Mouse (Mus musculus) T-helper 2 cell (primary cell): Measurements from ENCODE around the gene Mgat2.

Experiments
- in situ Hi-C: fragments of 300-600 bp; cut with MboI, MseI; formaldehyde crosslinking; loops from one replicate; pipeline ENCODE4 v1.15.1; 2025; ENCODE audit warnings: high pct_unique_total_duplicates

Gene Mgat2

DNA sequence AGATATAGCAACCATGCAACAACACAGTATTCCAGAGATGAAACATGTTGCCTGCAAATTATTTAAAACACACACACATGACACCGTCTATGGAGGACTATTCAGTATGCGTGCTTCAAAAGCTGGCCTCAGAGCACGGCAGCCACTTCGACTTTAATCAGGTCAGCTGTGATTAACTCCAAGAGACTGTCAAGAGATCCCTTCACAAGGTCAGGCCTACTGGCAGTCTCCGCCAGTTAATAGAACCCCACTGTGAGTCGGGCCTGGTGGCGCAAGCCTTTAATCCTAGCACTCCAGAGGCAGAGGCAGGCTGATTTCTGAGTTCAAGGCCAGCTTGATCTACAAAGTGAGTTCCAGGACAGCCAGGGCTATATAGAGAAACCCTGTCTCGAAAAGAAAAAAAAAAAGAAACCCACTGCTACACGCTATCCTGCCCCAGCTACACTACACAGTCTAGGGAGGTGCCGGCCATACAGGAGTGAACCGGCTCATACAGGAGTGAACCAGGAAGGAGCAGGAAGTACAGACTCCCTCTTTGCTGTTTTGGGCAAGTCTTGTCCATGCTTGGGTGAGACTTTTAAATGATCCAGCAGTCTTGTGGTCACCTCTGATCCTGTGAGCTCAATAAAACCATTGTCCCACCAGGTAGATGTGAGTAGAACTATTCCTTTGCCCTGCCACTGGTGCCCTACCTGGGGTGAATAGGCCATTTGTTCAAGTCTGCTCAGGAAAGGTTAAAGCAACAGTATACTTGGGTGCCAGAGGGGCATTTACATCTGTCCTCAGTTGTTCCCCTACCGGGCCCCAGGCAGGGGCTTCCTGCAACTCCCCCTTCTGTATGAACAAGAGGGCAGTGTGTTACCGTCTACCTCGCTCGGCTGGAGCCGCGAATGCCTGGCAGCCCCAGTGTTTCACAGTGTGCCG is 26.4 kb downstream of the Mgat2 start:
- in situ Hi-C loops, result loop anchor here (5.0 kb wide), 1 partner anchor 487 kb away; no protein-coding TSS in a partner anchor

DNA sequence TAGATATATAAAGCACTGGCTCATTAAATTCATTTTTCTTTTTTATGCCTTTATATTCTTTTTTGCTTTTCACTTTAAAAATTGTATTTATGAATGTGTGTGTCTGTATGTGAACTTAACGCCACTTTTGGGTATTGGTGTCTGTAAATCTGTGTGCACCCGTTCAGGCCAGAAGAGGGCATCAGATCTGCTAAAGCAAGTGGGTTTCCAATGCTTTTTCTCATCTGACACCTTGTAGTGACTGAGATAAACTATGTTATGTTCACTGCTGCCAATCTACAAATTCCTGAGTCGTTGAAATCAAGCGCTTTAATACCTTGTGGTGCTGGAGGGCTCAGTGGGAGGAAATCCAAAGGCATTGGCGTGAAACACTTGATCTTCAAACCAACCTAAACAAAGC is 27.1 kb downstream of the Mgat2 start:
- in situ Hi-C loops, result loop anchor here (5.0 kb wide), 1 partner anchor 486 kb away; no protein-coding TSS in a partner anchor

DNA sequence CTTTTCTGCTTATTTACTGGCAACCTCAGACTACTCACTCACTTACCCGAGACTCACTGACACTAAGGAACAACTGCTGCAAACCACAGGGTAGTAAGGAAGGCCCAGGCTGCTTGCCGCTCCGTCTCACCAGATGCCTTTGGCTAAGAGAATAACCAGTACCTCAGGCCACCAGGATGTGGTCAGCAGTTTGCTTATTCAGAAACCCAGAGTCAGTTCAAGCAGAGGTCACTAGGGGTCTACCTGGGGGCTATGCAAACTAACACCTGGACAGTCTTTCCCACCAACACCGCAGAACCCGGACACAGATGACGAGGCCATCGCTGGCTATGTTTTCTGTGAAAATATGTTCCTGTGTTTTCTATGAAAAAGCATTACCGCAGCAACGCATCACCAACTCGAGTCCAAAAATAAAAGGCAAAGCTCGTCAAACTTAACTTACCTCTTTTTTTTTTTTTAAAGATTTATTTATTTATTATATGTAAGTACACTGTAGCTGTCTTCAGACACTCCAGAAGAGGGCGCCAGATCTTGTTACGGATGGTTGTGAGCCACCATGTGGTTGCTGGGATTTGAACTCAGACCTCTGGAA is 29.3 kb downstream of the Mgat2 start:
- in situ Hi-C loops, result loop anchor here (5.0 kb wide), 1 partner anchor 484 kb away; no protein-coding TSS in a partner anchor

DNA sequence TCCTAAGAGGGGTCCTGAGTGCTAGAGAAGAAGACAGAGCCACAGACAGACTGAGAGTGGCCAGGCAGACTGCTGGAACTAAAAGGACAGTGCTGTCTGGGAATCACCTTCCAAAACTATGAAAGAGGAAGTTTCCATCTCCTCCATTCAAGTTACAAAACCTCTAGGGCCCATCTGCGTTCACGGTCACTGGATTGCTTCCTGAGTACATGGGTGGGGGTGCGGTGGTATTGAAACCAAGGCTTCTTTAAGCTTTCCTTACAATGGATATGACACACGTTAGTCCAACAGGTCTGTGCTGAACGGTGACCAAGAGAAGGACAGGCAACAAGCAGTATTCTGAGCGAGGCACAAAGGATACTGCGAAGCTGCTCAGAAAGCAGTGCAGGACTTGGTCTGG is 30.4 kb downstream of the Mgat2 start:
- in situ Hi-C loops, result loop anchor here (5.0 kb wide), 1 partner anchor 483 kb away; no protein-coding TSS in a partner anchor

DNA sequence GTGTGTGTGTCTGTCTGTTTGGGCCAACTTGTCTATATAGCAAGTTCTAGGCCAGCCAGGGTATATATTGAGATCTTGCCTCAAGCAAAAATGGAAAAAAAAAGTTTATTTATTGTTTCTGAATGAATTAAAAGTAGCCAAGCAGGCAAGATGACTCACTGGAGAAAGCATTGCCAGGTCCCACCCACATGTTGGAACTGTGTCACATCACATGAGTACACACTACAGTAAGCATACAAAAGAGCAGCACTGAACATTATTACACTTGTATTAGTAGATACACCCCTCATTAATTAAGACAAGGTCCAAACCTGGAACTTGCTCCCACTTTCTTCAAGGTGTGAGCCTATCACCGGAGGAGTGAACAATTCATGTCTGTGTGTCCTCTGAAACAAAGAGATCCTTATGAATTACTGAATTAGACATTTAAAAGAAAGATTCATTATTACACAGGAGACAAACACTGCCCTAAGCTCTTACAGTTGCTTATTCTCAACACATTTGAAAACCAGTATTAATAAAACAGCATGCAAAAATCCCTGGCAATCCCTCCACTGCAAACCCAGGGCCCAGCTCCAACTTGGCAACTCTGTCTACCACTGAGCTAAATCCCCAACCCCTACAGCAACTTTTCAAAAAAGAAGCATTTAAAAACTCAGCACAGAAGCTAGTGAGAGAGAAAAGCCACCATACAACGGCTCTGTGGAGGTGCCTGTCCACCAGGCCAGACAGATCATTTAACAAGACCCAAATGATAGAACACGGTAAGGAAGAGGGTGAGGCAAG is 31.2 kb downstream of the Mgat2 start:
- in situ Hi-C loops, result loop anchor here (5.0 kb wide), 3 partner anchors 122 to 482 kb away; no protein-coding TSS in a partner anchor

DNA sequence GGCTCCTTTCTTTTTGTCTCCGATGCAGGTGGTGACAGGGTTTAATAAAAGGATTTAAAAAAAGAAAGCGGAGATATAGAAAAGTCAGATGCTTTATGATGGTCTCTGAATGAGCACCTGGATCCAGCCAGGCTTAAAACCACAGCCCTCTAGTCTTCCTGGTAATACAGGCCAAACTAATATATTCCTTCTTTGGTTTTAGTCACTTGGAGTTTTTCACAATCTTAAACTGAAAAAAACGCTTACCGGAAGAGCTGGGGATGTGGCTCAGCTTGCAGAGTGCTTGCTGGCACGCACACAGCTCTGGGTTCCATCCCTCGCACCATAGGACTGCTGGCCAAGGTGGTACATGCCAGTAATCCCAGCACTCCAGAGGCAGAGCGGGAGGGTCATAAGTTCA is 32.6 kb downstream of the Mgat2 start:
- in situ Hi-C loops, result loop anchor here (5.0 kb wide), 2 partner anchors 121 to 381 kb away; no protein-coding TSS in a partner anchor

DNA sequence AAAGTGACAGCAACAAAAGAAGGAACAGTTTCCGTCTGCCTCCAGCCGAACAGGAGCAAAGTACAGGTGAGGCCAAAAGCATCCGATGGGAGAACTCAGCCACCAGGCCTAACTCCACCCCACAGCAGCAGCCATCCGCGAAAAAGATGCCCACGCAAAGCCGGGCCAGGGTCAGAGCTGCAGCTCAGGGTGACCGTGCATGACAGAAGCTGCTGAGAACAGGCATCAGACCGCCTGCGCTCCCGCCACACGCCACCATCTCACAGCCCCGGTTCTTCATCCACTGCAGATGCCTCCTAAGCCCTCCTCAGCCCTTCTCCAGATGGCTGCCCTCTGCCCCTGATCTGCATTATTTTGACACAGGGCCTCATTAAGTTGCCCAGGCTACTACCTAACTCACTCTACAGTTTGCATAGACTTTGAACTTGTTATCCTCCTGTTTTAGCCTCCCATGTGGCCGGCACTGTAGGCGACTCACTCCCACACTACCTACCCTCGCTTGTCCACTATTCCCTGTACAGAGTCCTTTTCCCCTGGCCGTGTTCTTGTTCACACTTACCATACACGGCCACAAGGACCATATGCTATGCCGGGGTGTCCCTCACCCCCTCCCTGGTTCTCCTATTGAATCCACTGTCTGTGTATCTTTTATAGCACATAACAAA is 36.8 kb downstream of the Mgat2 start:
- in situ Hi-C loops, result no loop called here

DNA sequence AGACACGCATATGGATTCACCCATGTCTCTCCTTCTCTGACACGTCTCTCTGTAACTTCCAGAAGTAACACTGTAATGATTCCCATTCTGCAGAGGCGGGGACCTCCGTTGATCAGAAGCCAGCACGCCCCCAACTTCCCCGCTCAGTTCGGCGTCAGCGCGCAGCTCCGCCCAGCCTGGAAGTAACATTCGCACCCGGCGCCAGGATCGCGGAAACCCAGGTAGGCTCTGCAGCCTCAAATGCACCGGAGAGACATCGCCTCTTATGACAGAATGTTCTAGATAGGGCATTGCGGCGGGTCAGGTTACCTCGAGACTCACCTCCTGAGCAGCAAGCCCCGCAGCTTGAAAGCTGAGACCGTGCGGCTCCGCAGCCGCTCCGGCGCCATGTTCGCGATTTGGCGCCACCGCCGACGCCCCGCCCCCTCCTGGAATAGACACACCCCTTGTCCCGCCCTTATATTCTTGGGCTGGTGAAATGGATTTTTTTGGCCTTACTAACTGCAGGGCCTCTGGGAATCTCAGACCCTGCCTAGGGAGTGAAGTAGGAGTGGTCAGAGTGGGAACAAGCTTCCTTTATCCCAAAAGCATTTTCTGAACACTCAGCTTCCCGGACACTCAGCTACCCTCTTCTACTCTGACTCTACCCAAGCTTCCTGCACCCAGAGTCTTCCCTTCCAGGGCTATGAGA is 44.0 kb downstream of the Mgat2 start, which contains the start of gene Pole2:
Pole2 (minus strand) TSS at position 420 of the 691 bp plus-strand sequence.
- in situ Hi-C loops, result loop anchor here (25.0 kb wide), 1 partner anchor 909 kb away; no protein-coding TSS in a partner anchor

DNA sequence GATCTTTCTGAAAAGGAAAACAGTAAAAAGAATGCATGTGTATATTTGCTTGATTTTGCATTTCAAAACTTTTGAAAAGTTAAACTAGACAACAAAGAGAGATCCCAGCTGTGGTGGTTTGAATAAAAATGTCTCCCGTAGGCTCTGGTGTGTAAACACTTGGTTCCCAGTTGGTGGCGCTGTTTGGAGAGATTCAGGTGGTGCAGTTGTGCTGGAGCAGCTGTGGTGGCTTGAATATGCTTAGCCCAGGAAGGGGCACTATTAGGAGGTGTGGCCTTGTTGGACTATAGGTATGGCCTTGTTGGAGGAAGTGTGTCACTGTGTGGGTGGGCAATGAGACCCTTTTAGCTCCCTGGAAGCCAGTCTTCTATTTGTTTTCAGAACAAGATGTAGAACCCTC is 45.3 kb downstream of the Mgat2 start:
- in situ Hi-C loops, result loop anchor here (25.0 kb wide), 1 partner anchor 908 kb away; no protein-coding TSS in a partner anchor

DNA sequence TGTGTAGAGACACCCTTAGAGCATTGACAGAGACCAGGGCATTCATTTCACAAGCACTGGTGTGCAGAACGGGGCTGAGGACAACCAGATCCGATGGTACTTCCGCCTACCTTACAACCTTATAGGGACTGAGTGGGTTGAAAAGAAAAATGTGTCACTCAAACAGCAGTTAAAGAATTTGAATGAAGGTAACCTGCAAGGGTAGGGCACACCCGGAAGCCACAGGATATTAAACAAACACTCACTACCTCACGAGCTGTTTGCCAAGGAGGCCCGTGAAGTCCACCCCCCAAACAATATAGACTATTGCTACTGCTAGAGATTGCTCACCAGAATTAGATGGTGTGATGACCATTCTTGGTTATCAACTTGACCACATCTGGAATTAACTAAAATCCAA is 51.8 kb downstream of the Mgat2 start:
- in situ Hi-C loops, result loop anchor here (25.0 kb wide), 1 partner anchor 902 kb away; no protein-coding TSS in a partner anchor
